Mouse (Mus musculus) B cell, adult 62 days (primary cell): Measurements from ENCODE around the gene Gipc1. TPM values are rescaled to one million over a fixed set of nuclear protein-coding genes. Genes with fewer than 3 reads are reported as not detected.

Source experiments
- total RNA-seq: library from RNA; stranded (reverse); gene quantifications from 4 replicates; pipeline ENCODE4 v1.2.4, GENCODE M21; 2023

Gene Gipc1
- total RNA-seq = 23.5 to 28.6 TPM (median 24.3 TPM) in 4 replicates

GRCm38 (mm10) chr8:83652030-83652743 lies at the start of gene Gipc1:
Gene Gipc1 (plus strand): TSS chr8:83652677.

DNA sequence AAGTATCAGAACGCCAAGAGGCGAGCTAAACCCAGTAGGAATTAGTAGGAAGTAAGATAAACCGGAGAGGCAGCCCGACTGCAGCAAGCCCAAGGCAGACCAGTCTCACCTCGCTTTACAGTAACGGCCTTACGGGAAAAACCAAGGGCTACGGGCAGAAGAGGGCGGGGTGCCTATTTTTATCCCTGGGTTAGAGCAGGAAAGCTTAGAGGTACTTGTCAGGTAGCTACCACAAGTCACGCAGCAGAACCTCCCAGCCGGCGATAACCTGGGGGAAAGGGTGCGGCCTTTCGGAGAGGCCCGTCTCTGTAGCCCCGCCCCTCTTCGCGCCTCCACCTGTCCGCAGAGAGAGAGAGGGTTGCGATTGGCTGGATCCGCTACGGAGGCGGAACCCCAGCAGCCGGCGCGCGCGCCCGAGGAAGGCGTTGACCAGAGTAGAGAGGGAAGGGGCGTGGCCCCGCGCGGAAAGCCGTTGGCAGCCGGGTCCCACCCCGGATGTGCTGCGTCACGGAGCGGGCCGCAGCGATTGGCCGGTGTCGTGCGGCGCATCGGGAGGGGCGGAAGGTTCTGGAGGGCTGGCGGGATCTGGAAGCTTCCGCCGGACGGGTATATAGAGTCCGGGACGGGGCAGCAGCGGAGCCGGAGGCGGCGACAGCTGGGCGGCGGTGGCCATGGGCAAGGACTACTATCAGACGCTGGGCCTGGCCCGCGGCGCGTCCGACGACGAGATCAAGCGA lies 44.6 kb upstream of the Gipc1 start, which contains the start of the genes Tecr and Dnajb1:
Gene Tecr, minus strand, starts transcription at position 311 of the 737 bp plus-strand sequence.
Gene Dnajb1, plus strand, starts transcription at position 533 of the 737 bp plus-strand sequence.

DNA sequence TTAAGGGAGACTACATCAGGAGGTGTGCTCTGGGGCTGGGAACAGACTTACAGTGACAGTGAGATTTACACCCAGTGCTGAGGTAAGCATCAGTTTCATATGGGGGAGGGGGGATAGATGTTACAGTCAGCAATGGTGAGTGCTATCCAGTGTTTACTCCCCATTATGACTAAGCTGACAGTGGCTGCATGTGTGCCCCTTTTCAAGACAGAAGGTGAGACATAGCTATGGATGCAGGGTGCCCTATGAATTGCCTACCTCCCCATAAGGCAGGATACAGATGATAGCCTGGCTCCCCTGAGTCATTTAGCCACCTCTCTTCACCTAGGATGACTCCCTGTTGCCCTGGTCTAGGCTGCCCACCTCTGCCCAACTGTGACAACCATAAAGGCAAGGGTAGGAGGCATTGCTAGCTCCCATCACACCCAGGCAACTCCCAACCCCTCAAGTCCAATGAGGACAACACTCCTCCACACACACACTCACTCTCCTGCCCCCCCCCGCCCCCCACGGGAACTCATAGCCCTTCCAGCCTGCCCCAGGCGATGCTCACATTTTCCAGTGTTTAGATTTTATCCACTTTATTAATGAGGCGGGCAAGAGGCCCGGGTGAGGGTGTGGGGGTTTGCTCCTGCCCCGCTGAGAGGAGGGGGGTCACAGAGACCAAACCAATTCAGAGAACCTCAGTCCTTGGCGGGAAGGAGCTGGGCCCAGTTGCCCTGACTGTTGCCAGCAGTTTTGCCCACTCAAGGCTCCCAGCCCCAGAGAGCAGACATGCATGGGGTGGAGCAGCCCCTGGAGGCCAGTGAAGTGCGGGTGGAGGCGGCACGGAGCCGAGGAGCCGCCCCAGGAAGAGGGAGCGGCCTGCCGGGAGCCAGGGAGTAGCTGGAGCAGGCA lies 13.7 kb downstream of the Gipc1 start, which contains the start of gene Ptger1:
Gene Ptger1, plus strand, starts transcription at position 710 of the 897 bp plus-strand sequence.

GRCm38 (mm10) chr8:83698661-83699453 lies 46.4 kb downstream of the Gipc1 start, which contains the start of gene Pkn1:
Gene Pkn1 (minus strand): TSS chr8:83699179.

Other genes starting within 250 kb of the Gipc1 start
- gene Scoc, start 194.3 kb upstream of the Gipc1 start, total RNA-seq = 17.1 to 25.0 TPM (median 19.4 TPM) in 4 replicates
- not detected in 4 replicates for gene Olfr370, start 116.9 kb upstream of the Gipc1 start, total RNA-seq
- gene Ndufb7, start 86.0 kb upstream of the Gipc1 start, total RNA-seq = 71.7 to 80.9 TPM (median 76.8 TPM) in 4 replicates
- gene Tecr, start 44.7 kb upstream of the Gipc1 start, total RNA-seq = 203 to 240 TPM (median 215 TPM) in 4 replicates
- gene Dnajb1, start 44.5 kb upstream of the Gipc1 start, total RNA-seq = 123 to 207 TPM (median 147 TPM) in 4 replicates
- gene Ptger1, start 14.0 kb downstream of the Gipc1 start, total RNA-seq = 0.48 to 1.6 TPM (median 1.0 TPM) in 4 replicates
- gene Pkn1, start 46.5 kb downstream of the Gipc1 start, total RNA-seq = 329 to 366 TPM (median 340 TPM) in 4 replicates
- gene Ddx39, start 62.5 kb downstream of the Gipc1 start, total RNA-seq = 94.8 to 105 TPM (median 99.6 TPM) in 4 replicates
- gene Adgre5, start 88.6 kb downstream of the Gipc1 start, total RNA-seq = 1,082 to 1,170 TPM (median 1,147 TPM) in 4 replicates
- 6.7 to 10.1 TPM (median 8.4 TPM) in 4 replicates for gene Adgrl1, start 247.4 kb downstream of the Gipc1 start, total RNA-seq